ENCODE assay signal across 27 mouse cellular contexts in genomic region chr4:108435646-108436045, GRCm38 (mm10). TPM values are rescaled to one million over a fixed set of nuclear protein-coding genes. Genes with fewer than 3 reads are reported as not detected.
DNase-seq lines count a peak whose midpoint lies in the region; ATAC-seq and TF ChIP-seq lines count a peak whose summit lies in the region.
"Had no signal": no experiment of that assay in that cellular context is flagged by ENCODE, and none has a peak within 500 bp of the region (broad histone marks: within the 10 kb centered on the region; RNA-seq: fewer than 3 reads in every experiment).

No protein-coding gene starts in this region.

- WGBS in limb, embryonic 13.5 days = 46% methylated on average over 3 of the region's 3 CpGs
- 43% methylated on average over 3 of the region's 3 CpGs for WGBS in liver, embryonic 16.5 days (ENCODE audit: insufficient replicate concordance)
- 70% methylated on average over 3 of the region's 3 CpGs for WGBS in forebrain, postnatal 0 days

- no peak overlapping the region for H3K4me3 ChIP-seq in limb, embryonic 13.5 days
- no peak overlapping the region for H3K4me3 ChIP-seq in liver, embryonic 16.5 days (ENCODE audit: low read depth, low read length)
- H3K4me3 ChIP-seq in forebrain, postnatal 0 days (ENCODE audit: low read depth, low read length) = no peak overlapping the region
- H3K4me3 ChIP-seq: forebrain, embryonic 12.5 days; heart, adult 2 months; heart, embryonic 15.5 days; kidney, embryonic 15.5 days; neural tube, embryonic 13.5 days had no signal

- H3K4me1 ChIP-seq in limb, embryonic 13.5 days = peaks cover 56% of the 10 kb centered on the region
- no peaks in the 10 kb centered on the region; the same call in 1 of the 2 replicates for H3K4me1 ChIP-seq in liver, embryonic 16.5 days (ENCODE audit: control insufficient read depth, low read depth, low read length)
- no peaks in the 10 kb centered on the region for H3K4me1 ChIP-seq in forebrain, postnatal 0 days (ENCODE audit: insufficient read depth)

- ATAC-seq in limb, embryonic 13.5 days (ENCODE audit: low FRiP score, low read depth) = no peak
- ATAC-seq in liver, embryonic 16.5 days (ENCODE audit: low read depth) = peak; percentile 83
- ATAC-seq in forebrain, postnatal 0 days = no peak
- ATAC-seq: hindbrain, postnatal 0 days; intestine, postnatal 0 days had no signal

- H3K36me3 ChIP-seq in limb, embryonic 13.5 days = no peaks in the 10 kb centered on the region
- H3K36me3 ChIP-seq in liver, embryonic 16.5 days (ENCODE audit: control insufficient read depth, insufficient read depth) = no peaks in the 10 kb centered on the region
- H3K36me3 ChIP-seq in forebrain, postnatal 0 days (ENCODE audit: insufficient read depth) = no peaks in the 10 kb centered on the region
- H3K36me3 ChIP-seq: forebrain, embryonic 12.5 days; heart, embryonic 15.5 days; kidney, embryonic 15.5 days; neural tube, embryonic 13.5 days had no signal

- DNase-seq in 416B (ENCODE audit: low read depth) (peak; percentile 13), ZHBTc4 (ENCODE audit: low read depth, low spot score) (peak; percentile 18)
- DNase-seq in embryo, embryonic 10.5 days (ENCODE audit: low spot score) = no peak
- no peak for DNase-seq in layer of hippocampus, postnatal 36 days
- DNase-seq in urinary bladder, postnatal 14 days (ENCODE audit: low spot score) = no peak
- no peak for DNase-seq in forebrain, postnatal 0 days
- DNase-seq: adrenal gland, postnatal 25 days; cerebellum, adult 11 months; cerebellum, postnatal 14 days; heart, adult 2 months; lung, postnatal 4 days; midbrain, embryonic 14.5 days; thymus, adult 18-20 months had no signal

- TF ChIP-seq CTCF in forebrain, postnatal 0 days (IDR thresholded peaks at IDR 0.05; ENCODE audit: low read depth) = no peak

- no peak overlapping the region for H3K4me2 ChIP-seq in limb, embryonic 13.5 days (replicated peaks)
- no peak overlapping the region for H3K4me2 ChIP-seq in liver, embryonic 16.5 days (ENCODE audit: low read depth, low read length)
- no peak overlapping the region for H3K4me2 ChIP-seq in forebrain, postnatal 0 days (ENCODE audit: low read depth)
- H3K4me2 ChIP-seq: forebrain, embryonic 12.5 days; heart, embryonic 15.5 days; kidney, embryonic 15.5 days; neural tube, embryonic 13.5 days had no signal

- no peak overlapping the region for H3K9ac ChIP-seq in limb, embryonic 13.5 days
- no peak overlapping the region for H3K9ac ChIP-seq in liver, embryonic 16.5 days (ENCODE audit: low read depth, low read length)
- H3K9ac ChIP-seq in forebrain, postnatal 0 days = no peak overlapping the region
- H3K9ac ChIP-seq: forebrain, embryonic 12.5 days; heart, embryonic 15.5 days; kidney, embryonic 15.5 days; neural tube, embryonic 13.5 days had no signal

- H3K9me3 ChIP-seq in limb, embryonic 13.5 days = no peaks in the 10 kb centered on the region
- no peaks in the 10 kb centered on the region for H3K9me3 ChIP-seq in liver, embryonic 16.5 days (replicated peaks; ENCODE audit: control insufficient read depth, low read length)
- no peaks in the 10 kb centered on the region for H3K9me3 ChIP-seq in forebrain, postnatal 0 days (ENCODE audit: low read length)
- H3K9me3 ChIP-seq: forebrain, embryonic 12.5 days; heart, embryonic 15.5 days; kidney, embryonic 15.5 days; neural tube, embryonic 13.5 days had no signal

- H3K27me3 ChIP-seq in limb, embryonic 13.5 days = no peaks in the 10 kb centered on the region
- H3K27me3 ChIP-seq in liver, embryonic 16.5 days (ENCODE audit: control insufficient read depth, insufficient read depth, low read depth, low read length) = peaks cover 9% of the 10 kb centered on the region
- H3K27me3 ChIP-seq in forebrain, postnatal 0 days (ENCODE audit: insufficient read depth, low read length) = no peaks in the 10 kb centered on the region
- H3K27me3 ChIP-seq: forebrain, embryonic 12.5 days; heart, embryonic 15.5 days; kidney, embryonic 15.5 days; neural tube, embryonic 13.5 days had no signal

- H3K27ac ChIP-seq in limb, embryonic 13.5 days = peak overlapping the region; percentile 8; the same call in 1 of the 2 replicates
- peak overlapping the region; percentile 56; the same call in 1 of the 2 replicates for H3K27ac ChIP-seq in liver, embryonic 16.5 days (ENCODE audit: low read length)
- no peak overlapping the region for H3K27ac ChIP-seq in forebrain, postnatal 0 days (ENCODE audit: low read depth, low read length)
- H3K27ac ChIP-seq: forebrain, embryonic 12.5 days; heart, adult 2 months; heart, embryonic 15.5 days; hindbrain, postnatal 0 days; kidney, embryonic 15.5 days; neural tube, embryonic 13.5 days had no signal

RNA-seq across cellular contexts. Expression of gene Tut4, which starts 23.6 kb away (rescaled TPM):
- polyA plus RNA-seq in limb, embryonic 13.5 days (2015; fragmentation: Nextera tagmentation; extraction: Ambion mirVana) = 113 and 124 TPM in 2 replicates
- polyA plus RNA-seq in liver, embryonic 16.5 days (2015; fragmentation: Nextera tagmentation; extraction: Ambion mirVana) = 17.1 and 17.9 TPM in 2 replicates
- 10 to 100 TPM; 39.3 to 40.2 TPM for total RNA-seq in layer of hippocampus, postnatal 36 days (2021)
- total RNA-seq in forebrain, postnatal 0 days (2014; rRNA removed) = 87.8 and 89.2 TPM in 2 replicates
- 19.8 and 37.2 TPM in 2 replicates for polyA plus RNA-seq in forebrain, postnatal 0 days (2015; fragmentation: Nextera tagmentation; extraction: Ambion mirVana)

RNA-seq across cellular contexts. Expression of gene Gpx7, which starts 28.9 kb away (rescaled TPM):
- 88.5 and 89.8 TPM in 2 replicates for polyA plus RNA-seq in limb, embryonic 13.5 days (2015; fragmentation: Nextera tagmentation; extraction: Ambion mirVana)
- polyA plus RNA-seq in liver, embryonic 16.5 days (2015; fragmentation: Nextera tagmentation; extraction: Ambion mirVana) = 9.5 and 10.4 TPM in 2 replicates
- total RNA-seq in layer of hippocampus, postnatal 36 days (2021) = 1 to 10 TPM; 5.4 to 5.8 TPM
- total RNA-seq in forebrain, postnatal 0 days (2014; rRNA removed) = 24.1 and 38.5 TPM in 2 replicates
- polyA plus RNA-seq in forebrain, postnatal 0 days (2015; fragmentation: Nextera tagmentation; extraction: Ambion mirVana) = 37.5 and 46.4 TPM in 2 replicates
- polyA plus RNA-seq: C2C12 had no signal

RNA-seq across cellular contexts. Expression of gene Shisal2a, which starts 52.5 kb away (rescaled TPM):
- 7.0 and 7.4 TPM in 2 replicates for polyA plus RNA-seq in limb, embryonic 13.5 days (2015; fragmentation: Nextera tagmentation; extraction: Ambion mirVana)
- 0.15 and 0.16 TPM in 2 replicates for polyA plus RNA-seq in liver, embryonic 16.5 days (2015; fragmentation: Nextera tagmentation; extraction: Ambion mirVana)
- total RNA-seq in layer of hippocampus, postnatal 36 days (2021) = not detected
- total RNA-seq in forebrain, postnatal 0 days (2014; rRNA removed) = 1.9 TPM in 1 of 2 replicates, not detected in the other
- 3.0 and 4.9 TPM in 2 replicates for polyA plus RNA-seq in forebrain, postnatal 0 days (2015; fragmentation: Nextera tagmentation; extraction: Ambion mirVana)
- total RNA-seq: gastrocnemius, adult 8-10 months; heart, adult 2 months; hematopoietic stem cell, adult 5-6 weeks; layer of hippocampus, postnatal 10 days; liver, adult 2 months had no signal
- polyA plus RNA-seq: C2C12; heart, adult 2 months; large intestine, adult 2 months; liver, adult 2 months had no signal

Comparison
In these comparisons a context has a peak if more than half of its experiments do, and no peak if none do; other contexts are left out.
1. DNase-seq: peak in 416B (single experiment) and ZHBTc4 (single experiment); none in embryo, embryonic 10.5 days (single experiment), layer of hippocampus, postnatal 36 days (0 of 2), urinary bladder, postnatal 14 days (single experiment) and forebrain, postnatal 0 days (single experiment).